Mouse (Mus musculus) macrophage (primary cell): ENCODE measurements around the gene Pom121l2. TPM values are rescaled to one million over a fixed set of nuclear protein-coding genes. Genes with fewer than 3 reads are reported as not detected.
A peak's percentile ranks its signal among the peaks of the same experiment; 100 is the strongest.

ENCODE experiments used
- H3K27ac ChIP-seq: fragments of 350-480 bp; formaldehyde crosslinking; 2 replicates; pipeline ENCODE4 v1.9.0; 2021
- H3K36me3 ChIP-seq: fragments of 350-480 bp; formaldehyde crosslinking; 2 replicates; pipeline ENCODE4 v1.9.0; 2021; ENCODE audit errors: inconsistent target
- H3K4me3 ChIP-seq: fragments of 350-480 bp; formaldehyde crosslinking; 2 replicates; pipeline ENCODE4 v1.9.0; 2021; ENCODE audit errors: inconsistent target
- H3K79me2 ChIP-seq: fragments of 350-480 bp; formaldehyde crosslinking; 2 replicates; pipeline ENCODE4 v1.9.0; 2021; ENCODE audit errors: inconsistent target
- WGBS: methylation state at CpG from one replicate; pipeline ENCODE4 v1.1.7; 2026; ENCODE audit warnings: inconsistent platforms; ENCODE audit not compliant: missing documents; 5-methylcytosine and 5-hydroxymethylcytosine counted together
- polyA plus RNA-seq: library from polyadenylated mRNA; stranded (reverse); fragments of 250-400 nt; gene quantifications from 3 replicates; pipeline ENCODE4 v1.2.4, GENCODE M21; 2018; ENCODE audit warnings: inconsistent platforms

Pom121l2 gene
- polyA plus RNA-seq, 1 experiment from 2014 or later, result not detected

DNA sequence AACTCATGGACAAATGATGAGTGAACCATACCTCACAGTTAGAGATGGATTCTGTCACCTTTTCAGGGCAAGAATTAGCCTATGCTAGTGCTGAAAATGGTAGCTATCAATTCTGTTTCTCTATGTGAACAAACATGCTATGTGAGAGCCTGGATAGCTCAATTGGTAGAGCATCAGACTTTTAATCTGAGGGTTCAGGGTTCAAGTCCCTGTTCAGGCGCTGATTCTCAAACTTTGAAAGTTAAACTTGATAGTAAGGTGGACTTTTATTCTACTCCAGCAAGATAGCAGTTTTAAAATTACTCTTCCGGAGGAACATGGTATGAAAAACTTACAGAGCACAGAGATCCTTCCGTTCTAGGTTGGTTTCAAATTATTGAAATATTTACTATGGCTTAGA, 9.4 kb upstream of the Pom121l2 start:
- Histone ChIP-seq H3K36me3 (no peaks in the 10 kb centered on the region), H3K79me2 (no peaks in the 10 kb centered on the region), H3K27ac (no peak overlapping the region), H3K4me3 (no peak overlapping the region)
- WGBS, result 90% methylated on average over 3 of the region's 3 CpGs

DNA sequence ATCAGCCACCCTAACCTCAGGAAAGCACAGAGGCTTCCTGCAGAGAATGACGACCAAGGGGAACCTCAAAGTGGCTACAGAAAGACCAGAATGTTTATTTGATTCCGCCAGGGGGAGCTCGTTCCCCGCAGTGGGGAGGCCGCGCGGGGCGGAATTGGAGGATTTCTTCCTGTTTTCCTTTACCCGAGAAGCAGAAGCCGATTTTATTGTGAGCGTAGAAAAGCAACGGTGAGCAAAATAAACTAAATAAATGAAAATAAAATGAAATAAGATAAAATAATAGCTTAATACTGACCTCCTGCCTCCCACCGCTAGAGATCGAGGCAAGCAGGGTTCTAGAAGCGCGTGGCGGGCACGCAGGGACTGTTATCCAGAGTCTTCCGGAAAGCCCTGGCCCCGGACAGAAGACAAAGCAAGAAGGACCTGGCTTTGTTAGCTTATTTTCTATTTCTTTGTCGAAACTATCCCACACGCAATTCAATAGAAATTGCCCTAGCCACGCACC, 6.7 kb upstream of the Pom121l2 start:
- no peaks in the 10 kb centered on the region for H3K36me3 ChIP-seq
- H3K79me2 ChIP-seq, result no peaks in the 10 kb centered on the region
- H3K4me3 ChIP-seq, result peak overlapping the region; percentile 94
- WGBS, result 0% methylated on average over 23 of the region's 23 CpGs
- H3K27ac ChIP-seq, result peak overlapping the region; percentile 83

DNA sequence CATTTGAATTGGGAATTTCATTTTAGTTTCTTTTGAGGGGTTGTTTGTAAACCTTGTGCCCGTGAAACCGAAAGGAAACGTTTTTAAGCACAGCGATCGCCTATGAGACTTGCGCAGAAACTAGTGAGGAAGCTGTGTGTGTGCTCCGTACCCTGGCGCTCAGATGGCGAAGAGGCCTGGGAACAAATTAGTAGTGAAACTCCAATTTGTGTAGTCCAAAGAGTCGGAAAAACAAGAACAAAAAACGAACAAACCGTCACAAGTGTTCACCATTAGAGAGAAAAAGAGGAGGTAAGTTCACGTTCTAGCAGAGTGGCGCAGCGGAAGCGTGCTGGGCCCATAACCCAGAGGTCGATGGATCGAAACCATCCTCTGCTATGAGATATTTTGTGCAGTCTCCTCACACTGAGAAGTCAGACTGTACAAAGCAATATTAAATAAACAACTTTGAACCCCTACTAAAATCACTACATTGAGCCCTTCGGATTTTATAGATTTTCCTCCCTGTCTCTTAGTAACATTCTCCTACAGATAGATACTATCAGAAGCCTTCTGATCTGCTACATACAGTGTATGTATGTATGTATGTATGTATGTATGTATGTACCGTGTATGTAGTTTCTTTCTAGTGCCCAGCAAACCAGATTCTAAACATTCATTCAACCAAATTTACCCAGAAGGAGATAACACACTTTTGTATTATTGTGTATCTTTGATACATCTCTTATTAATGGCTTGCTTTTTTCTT, 6.1 kb upstream of the Pom121l2 start:
- H3K4me3 ChIP-seq, result peak overlapping the region; percentile 94
- no peaks in the 10 kb centered on the region for H3K36me3 ChIP-seq
- H3K79me2 ChIP-seq, result no peaks in the 10 kb centered on the region
- peak overlapping the region; percentile 83 for H3K27ac ChIP-seq
- 5% methylated on average over 20 of the region's 20 CpGs for WGBS

DNA sequence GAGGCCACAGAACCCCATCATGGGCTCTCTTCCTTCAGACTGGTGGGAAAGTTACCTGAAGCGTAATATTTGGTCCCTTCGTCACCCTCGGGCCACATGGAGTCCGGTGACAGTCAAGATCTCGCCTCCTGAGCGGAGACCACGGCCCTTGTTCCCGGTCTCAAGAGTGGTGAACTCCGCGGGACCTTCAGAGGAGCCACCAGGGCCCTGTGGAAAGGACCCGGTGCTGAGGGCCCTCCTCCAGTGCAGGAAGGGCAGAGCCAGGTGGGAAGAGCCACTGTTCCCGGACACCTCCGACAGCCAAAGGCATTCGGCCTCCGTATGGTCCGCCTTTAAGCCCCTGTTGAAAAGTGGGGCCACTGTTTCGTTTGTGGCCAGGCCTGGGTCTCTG, 804 bp downstream of the Pom121l2 start:
- WGBS, result 47% methylated on average over 17 of the region's 17 CpGs
- Histone ChIP-seq H3K27ac (no peak overlapping the region), H3K4me3 (no peak overlapping the region), H3K79me2 (no peaks in the 10 kb centered on the region), H3K36me3 (no peaks in the 10 kb centered on the region)

DNA sequence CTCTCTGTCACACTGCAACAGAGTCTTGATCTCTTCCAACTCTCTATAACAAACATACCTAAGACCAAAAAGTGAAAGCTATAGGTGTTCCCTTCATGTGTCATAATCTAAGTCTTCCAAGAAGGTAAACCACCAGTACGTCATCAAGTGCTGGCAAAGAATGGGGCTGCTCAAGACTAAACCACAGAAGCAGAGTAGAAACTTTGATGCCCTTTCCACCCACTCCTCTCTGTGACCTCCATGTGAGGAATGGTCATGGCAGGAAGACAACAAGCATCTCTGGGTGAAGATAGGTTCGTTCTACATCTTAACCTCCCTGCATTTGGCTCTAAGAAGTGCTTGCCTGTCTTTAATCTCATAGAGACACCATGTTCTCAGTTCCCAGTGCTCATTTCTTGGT, 3.5 kb downstream of the Pom121l2 start:
- no peaks in the 10 kb centered on the region for H3K36me3 ChIP-seq
- WGBS, result 87% methylated on average over 2 of the region's 2 CpGs
- H3K4me3 ChIP-seq, result no peak overlapping the region
- no peaks in the 10 kb centered on the region for H3K79me2 ChIP-seq
- H3K27ac ChIP-seq, result no peak overlapping the region

DNA sequence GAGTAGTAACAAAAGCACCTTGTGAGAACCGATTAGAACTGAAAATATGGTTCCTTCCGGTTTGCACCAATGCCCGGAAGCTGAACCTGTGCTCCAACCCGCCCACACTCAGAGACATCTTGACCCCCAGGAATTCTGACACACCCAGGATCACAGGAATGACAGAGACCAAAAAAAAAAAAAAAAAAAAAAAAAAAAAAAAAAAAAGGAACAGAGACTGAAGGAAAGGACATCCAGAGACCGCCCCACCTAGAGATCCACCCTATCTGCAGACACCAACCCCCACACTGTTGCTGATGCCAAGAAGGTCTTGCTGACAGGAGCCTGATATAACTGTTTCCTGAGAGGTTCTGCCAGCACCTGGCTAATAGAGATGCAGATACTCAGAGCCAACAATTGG, 11.6 kb downstream of the Pom121l2 start:
- H3K4me3 ChIP-seq, result no peak overlapping the region
- no peaks in the 10 kb centered on the region for H3K36me3 ChIP-seq
- WGBS, result 93% methylated on average over 3 of the region's 5 CpGs
- H3K79me2 ChIP-seq, result no peaks in the 10 kb centered on the region
- H3K27ac ChIP-seq, result no peak overlapping the region

DNA sequence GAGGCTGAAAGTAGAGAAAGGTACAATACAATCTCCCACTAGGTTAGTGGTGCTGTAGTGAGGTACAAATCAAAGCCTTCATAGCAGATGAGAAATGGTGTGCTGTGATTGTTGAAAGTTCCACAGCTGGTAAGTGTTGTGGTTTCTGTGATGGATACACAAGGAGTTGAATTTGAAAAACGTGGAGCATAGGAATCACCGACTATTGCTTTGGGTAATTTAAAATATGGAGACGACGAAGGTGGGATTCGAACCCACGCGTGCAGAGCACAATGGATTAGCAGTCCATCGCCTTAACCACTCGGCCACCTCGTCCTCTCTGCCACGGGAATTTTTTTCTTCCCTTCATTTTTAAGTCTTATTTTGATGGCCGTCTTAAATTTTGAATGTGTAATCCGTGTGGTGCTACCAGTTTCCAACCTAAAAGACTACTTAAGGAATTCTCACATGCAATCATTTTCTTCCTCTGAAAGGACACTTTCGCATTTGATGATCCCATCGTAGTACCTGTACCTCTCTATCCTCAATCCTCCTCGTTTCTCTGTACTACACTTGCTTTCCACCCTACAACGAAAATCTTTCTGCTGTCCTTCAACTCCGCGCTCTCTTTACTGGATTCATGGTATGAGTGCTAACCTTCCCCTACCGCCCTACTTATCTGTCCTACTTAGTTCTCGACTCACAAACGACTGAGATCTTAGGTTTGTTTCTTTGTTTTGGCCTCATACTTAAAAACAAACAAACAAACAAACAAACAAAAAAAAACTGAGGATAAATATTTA, 13.2 kb downstream of the Pom121l2 start:
- Histone ChIP-seq H3K4me3 (peak overlapping the region; percentile 49; the same call in 1 of the 2 replicates), H3K79me2 (no peaks in the 10 kb centered on the region), H3K36me3 (no peaks in the 10 kb centered on the region), H3K27ac (no peak overlapping the region)
- WGBS, result 12% methylated on average over 22 of the region's 22 CpGs

DNA sequence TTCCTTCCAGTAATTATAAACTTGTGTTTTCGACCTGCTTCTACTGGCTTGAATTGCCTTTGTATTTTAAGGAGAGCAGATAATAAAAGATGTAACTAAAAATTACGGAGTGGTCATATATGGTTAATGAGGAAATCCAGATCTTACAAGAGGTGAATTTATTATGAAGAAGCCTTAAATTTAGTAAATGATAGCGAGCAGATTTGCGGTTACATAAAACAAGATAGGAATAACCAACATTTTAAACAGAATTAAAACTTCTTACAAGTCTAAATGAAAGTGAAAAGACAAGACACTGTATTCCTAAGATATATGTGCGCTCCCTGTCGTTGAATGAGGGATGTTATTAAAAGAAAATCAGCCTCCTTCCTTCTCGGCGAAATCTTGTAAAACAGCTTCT, 13.9 kb downstream of the Pom121l2 start:
- Histone ChIP-seq H3K4me3 (peak overlapping the region; percentile 49), H3K27ac (no peak overlapping the region)
- 21% methylated on average over 8 of the region's 8 CpGs for WGBS

DNA sequence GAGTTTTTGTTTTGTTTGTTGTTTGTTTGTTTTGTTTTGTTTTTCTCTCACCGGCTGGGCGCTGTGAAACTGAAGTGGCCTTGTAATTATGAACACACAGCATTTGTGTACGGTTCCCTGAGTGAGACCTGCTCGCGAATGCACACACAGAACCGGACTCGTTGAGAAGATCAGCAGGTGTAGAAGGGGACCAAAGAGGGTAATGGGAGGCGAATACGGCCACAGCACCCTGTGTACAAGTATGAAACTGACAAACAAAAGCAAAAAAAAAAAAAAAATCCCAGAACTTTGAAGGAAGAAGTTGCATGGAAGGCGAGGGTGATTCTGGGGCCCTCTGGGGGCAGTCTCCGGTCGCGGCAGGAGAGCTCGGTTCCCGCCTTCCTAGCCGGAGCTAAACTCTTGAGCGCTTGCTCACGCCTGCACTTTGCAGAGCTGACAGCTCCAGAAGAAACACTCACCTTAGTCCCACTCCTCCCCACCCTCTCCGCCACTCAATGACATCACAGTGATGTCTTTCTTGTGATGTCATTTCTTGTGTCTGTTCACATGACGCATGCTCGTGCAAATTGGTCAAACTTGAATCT, 14.4 kb downstream of the Pom121l2 start:
- Histone ChIP-seq H3K27ac (0 out of 2 replicates have a peak overlapping the region, but pooled peaks have one; percentile 5), H3K79me2 (no peaks in the 10 kb centered on the region), H3K36me3 (no peaks in the 10 kb centered on the region), H3K4me3 (peak overlapping the region; percentile 49)
- 2% methylated on average over 21 of the region's 21 CpGs for WGBS

More for the DNA sequence above, 13.9 kb downstream of the Pom121l2 start:
- Histone ChIP-seq H3K79me2 (no peaks in the 10 kb centered on the region), H3K36me3 (no peaks in the 10 kb centered on the region)

DNA sequence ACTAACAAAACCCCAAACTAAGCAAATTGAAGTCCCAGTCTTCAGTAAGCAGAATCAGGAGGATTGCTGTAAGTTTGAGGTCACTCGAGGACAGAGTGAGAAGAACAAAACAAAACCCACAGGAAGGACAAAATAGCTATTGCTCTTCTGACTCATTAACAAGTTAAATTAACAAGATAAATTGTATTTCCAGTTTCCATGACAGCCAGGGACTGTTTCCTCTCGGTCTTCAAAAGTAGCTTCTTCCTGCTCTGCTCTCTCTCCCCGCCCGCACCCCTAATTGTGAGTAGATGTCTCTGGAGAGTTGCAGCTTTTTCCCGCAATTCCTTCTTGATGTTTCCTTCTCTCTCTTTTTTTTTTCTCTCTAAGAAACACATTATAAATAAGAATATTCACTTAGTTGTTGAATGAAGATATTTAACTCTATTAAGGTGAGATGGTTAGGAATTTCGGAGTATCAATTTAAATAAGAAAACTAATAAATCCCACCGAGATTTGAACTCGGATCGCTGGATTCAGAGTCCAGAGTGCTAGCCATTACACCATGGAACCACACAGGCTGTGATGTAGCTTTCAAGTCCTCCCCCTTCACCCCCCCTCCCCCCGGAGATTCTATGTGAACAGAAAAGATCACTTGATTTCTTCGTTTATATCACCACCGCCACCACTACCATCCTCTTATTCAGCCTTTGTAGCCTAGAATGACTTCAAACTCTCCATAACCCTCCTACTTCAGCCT, 15.3 kb downstream of the Pom121l2 start:
- Histone ChIP-seq H3K27ac (no peak overlapping the region), H3K36me3 (no peaks in the 10 kb centered on the region), H3K79me2 (no peaks in the 10 kb centered on the region), H3K4me3 (peak overlapping the region; percentile 49)
- WGBS, result 13% methylated on average over 10 of the region's 12 CpGs

DNA sequence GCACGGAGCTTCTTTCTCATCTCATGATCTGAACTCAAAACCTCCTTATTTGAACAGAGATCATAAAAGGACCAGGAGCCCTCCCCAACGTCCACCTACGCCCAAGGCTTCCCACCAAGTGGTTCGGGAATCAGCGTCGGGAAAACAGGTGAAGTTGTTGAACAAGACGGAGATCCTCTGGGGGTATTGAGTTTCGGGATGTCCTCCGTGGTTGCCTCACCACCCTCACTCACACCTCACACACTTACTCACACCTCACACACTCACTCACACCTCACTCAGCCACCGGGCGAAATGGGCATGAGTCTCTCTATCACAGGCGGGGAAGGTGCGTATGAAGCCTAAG, 15.8 kb downstream of the Pom121l2 start:
- Histone ChIP-seq H3K4me3 (peak overlapping the region; percentile 49), H3K27ac (no peak overlapping the region), H3K36me3 (no peaks in the 10 kb centered on the region), H3K79me2 (no peaks in the 10 kb centered on the region)
- 27% methylated on average over 13 of the region's 13 CpGs for whole genome bisulfite sequencing

DNA sequence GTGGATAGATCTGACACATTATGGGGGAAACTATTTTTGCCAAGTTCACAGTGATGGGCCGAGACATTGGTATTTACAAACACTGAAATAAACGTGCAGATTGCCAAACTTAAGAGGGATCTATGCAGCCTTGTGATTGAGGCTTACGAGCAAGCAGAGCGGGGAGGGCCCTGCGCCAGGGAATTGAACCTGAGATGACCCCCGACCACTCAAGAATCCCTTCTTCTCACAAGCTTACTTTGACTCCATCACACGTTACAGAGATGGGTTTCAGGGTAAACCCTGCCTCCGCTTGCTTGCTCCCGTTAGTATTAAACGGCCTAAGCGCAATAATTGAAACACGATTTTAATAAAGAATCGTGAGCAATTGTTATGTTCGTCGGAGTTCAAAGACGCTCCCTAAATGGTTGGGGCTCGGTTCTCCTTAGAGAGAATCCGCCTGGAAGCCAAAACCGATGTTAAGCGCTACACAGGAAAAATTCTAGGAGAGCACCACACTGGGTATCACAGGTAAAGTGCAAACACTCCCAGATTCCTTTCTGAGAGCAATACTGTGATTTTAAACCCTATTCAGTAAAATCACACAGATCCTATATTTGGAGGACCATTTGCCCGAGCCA, 16.3 kb downstream of the Pom121l2 start:
- Histone ChIP-seq H3K27ac (no peak overlapping the region), H3K36me3 (no peaks in the 10 kb centered on the region), H3K79me2 (no peaks in the 10 kb centered on the region), H3K4me3 (peak overlapping the region; percentile 49; the same call in 1 of the 2 replicates)
- 39% methylated on average over 21 of the region's 21 CpGs for WGBS

DNA sequence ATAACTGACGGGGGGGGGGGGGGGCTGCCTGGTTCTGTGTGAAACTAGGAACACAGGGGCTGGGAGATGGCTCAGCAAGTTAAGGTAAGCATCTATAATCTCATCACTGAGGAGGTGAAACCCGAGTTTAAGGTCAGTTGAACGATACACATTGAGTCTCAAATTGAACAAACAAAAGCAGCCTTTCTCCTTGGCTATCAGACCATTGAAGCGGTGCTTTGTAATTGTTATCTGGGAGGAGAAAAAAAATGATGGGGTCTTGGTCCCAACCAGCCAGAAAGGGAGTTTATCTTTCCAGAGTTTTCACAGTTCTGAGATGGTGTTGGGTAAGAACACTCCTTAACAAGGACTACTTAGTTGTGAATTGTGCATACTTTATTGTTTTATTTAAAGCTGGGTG, 16.8 kb downstream of the Pom121l2 start:
- Histone ChIP-seq H3K79me2 (no peaks in the 10 kb centered on the region), H3K36me3 (no peaks in the 10 kb centered on the region), H3K27ac (no peak overlapping the region), H3K4me3 (no peak overlapping the region)
- WGBS, result 38% methylated on average over 4 of the region's 4 CpGs

DNA sequence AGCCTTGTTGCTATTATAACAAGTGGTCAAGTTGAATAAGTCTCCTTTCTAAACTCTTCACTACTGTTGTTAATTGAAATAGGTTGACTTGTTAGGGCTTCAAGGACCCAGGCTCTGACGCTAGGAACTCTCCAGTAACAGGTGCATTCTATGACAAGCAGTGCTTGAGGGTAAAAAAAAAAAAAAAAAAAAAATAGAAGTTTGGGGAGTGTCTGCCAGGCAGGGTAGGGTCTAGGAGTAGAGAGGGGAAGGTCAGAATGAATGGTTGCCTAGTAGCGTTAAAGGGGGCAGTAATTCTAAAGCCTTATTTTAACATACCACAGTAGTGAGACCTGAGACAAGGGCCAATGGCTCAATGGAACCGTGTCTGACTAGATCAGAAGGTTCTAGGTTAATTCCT, 17.4 kb downstream of the Pom121l2 start:
- no peaks in the 10 kb centered on the region for H3K36me3 ChIP-seq
- 76% methylated on average over 3 of the region's 3 CpGs for WGBS
- no peak overlapping the region for H3K4me3 ChIP-seq
- H3K27ac ChIP-seq, result no peak overlapping the region
- H3K79me2 ChIP-seq, result no peaks in the 10 kb centered on the region
